Mouse (Mus musculus) cerebellum, adult 2 months (tissue): ENCODE measurements around the gene Atp13a2.
A peak's percentile ranks its signal among the peaks of the same experiment; 100 is the strongest.

ENCODE experiments used
- CTCF ChIP-seq: fragments of 200-500 bp; IDR thresholded peaks from 2 replicates; pipeline ENCODE4 v1.5.1; 2011; ENCODE audit warnings: low read depth, mild to moderate bottlenecking, control low read depth, low read length, moderate library complexity, borderline replicate concordance; ENCODE audit not compliant: insufficient read depth
- POLR2A ChIP-seq: fragments of 200-500 bp; IDR thresholded peaks from 2 replicates; pipeline ENCODE4 v1.6.1; 2011; ENCODE audit warnings: low read length, control low read depth, borderline replicate concordance; ENCODE audit not compliant: insufficient read depth

DNA sequence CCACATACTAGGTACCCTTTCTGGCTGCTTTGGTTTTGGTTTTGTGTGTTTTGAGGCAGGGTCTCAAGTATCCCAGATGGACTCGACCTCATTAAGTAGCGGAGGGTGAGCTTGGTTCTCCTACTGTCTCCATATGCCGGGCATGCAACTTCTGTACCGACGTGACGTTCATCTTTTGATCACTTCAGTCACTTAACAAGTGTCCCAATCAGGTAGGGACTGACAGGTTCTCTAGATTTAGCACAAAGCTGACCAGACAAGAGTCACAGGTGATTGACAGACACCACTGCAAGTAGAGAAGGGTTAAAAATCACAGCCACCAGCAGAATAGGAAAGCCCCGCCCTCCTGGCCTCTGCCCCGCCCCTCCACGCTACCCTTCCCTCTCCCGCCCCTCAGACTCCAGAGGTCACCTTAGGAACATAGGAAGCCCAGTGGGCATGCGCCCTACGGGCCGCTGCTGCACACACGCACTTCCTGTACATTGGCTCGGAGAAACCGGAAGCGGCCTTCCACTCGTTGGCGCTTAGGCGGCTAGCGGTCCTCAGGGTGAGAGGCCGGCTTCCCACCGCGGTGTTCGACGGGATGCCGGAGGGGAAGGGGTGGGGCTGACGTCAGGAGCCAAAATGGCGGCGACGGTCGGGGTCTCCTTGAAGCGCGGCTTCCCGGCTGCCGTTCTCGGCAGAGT lies 25.7 kb upstream of the Atp13a2 start, which contains the start of gene Sdhb:
- TF ChIP-seq CTCF: no peak
- TF ChIP-seq POLR2A: peak; percentile 46; the same call in 1 of the 2 replicates
